Mouse (Mus musculus) lung, embryonic 16.5 days (tissue): ENCODE measurements at regions not wholly inside any gene's neighbourhood (a gene's known extent, or its start where the extent isn't known, plus 50 kb on each side); places are given as distances from the start of the nearest gene placed in this dataset.

Experiments used
- ATAC-seq: fragments of 200-750 bp; cut with Nextera tagmentation; 2 replicates; pipeline ENCODE4 v1.8.0; 2017; ENCODE audit warnings: low read depth, mild to moderate bottlenecking, moderate library complexity
- H3K27ac ChIP-seq: fragments of 300-500 bp; sonication (generic); 2 replicates; pipeline ENCODE4 v1.5.1; 2014; ENCODE audit warnings: mild to moderate bottlenecking, control low read depth, low read length
- H3K27me3 ChIP-seq: fragments of 300-500 bp; sonication (generic); 2 replicates; pipeline ENCODE4 v1.6.1; 2014; ENCODE audit warnings: low read depth, low read length, mixed read lengths; ENCODE audit not compliant: control insufficient read depth, insufficient read depth
- H3K36me3 ChIP-seq: fragments of 300-500 bp; sonication (generic); 2 replicates; pipeline ENCODE4 v1.6.1; 2014; ENCODE audit warnings: low read length; ENCODE audit not compliant: control insufficient read depth, insufficient read depth
- H3K4me1 ChIP-seq: fragments of 300-500 bp; sonication (generic); replicated peaks from 2 replicates; pipeline ENCODE4 v1.6.1; 2014; ENCODE audit warnings: low read length, mixed read lengths; ENCODE audit not compliant: control insufficient read depth, insufficient read depth
- H3K4me2 ChIP-seq: fragments of 300-500 bp; sonication (generic); 2 replicates; pipeline ENCODE4 v1.6.1; 2014; ENCODE audit warnings: low read depth, low read length, control low read depth
- H3K4me3 ChIP-seq: fragments of 300-500 bp; sonication (generic); 2 replicates; pipeline ENCODE4 v1.5.1; 2014; ENCODE audit warnings: mild to moderate bottlenecking, low read length, control low read depth
- H3K9ac ChIP-seq: fragments of 300-500 bp; sonication (generic); 2 replicates; pipeline ENCODE4 v1.6.1; 2014; ENCODE audit warnings: low read length, control low read depth
- H3K9me3 ChIP-seq: fragments of 300-500 bp; sonication (generic); 2 replicates; pipeline ENCODE4 v1.6.1; 2016; ENCODE audit warnings: low read length; ENCODE audit not compliant: control insufficient read depth
- WGBS: fragments of 180-500 bp; shearing (Covaris S2); extraction: QIAGEN DNeasy Blood & Tissue Kit; methylation state at CpG from one replicate; pipeline ENCODE4 v1.1.7; 2014; 5-methylcytosine and 5-hydroxymethylcytosine counted together

GRCm38 (mm10) chr8:10853901-10854300 lies 154.4 kb downstream of the Irs2 start:
- ATAC-seq, result no peak
- H3K9me3 ChIP-seq, result no peaks in the 10 kb centered on the region
- H3K9ac ChIP-seq, result no peak overlapping the region
- peaks cover 3% of the 10 kb centered on the region; the same call in 1 of the 2 replicates for H3K4me1 ChIP-seq
- no peaks in the 10 kb centered on the region for H3K36me3 ChIP-seq
- H3K4me3 ChIP-seq, result no peak overlapping the region
- H3K4me2 ChIP-seq, result no peak overlapping the region
- no peaks in the 10 kb centered on the region; the same call in none of the 2 replicates for H3K27me3 ChIP-seq
- no peak overlapping the region for H3K27ac ChIP-seq
- 50% methylated on average over 5 of the region's 5 CpGs for WGBS

- 65% methylated on average over 7 of the region's 7 CpGs for WGBS
These were observed 158.3 kb downstream of the Irs2 start for GRCm38 (mm10) chr8:10849916-10850315.

GRCm38 (mm10) chr8:10845607-10846006 lies 162.7 kb downstream of the Irs2 start:
- Histone ChIP-seq H3K4me2 (no peak overlapping the region), H3K27ac (no peak overlapping the region), H3K27me3 (no peaks in the 10 kb centered on the region), H3K36me3 (no peaks in the 10 kb centered on the region), H3K4me3 (no peak overlapping the region), H3K9ac (no peak overlapping the region), H3K9me3 (no peaks in the 10 kb centered on the region), H3K4me1 (no peaks in the 10 kb centered on the region)
- ATAC-seq, result no peak
- WGBS, result 26% methylated on average over 6 of the region's 6 CpGs

More at GRCm38 (mm10) chr8:10849916-10850315, 158.3 kb downstream of the Irs2 start:
- no peaks in the 10 kb centered on the region for H3K27me3 ChIP-seq
- no peak overlapping the region for H3K27ac ChIP-seq
- no peaks in the 10 kb centered on the region for H3K36me3 ChIP-seq
- H3K4me3 ChIP-seq, result no peak overlapping the region
- ATAC-seq, result no peak
- no peaks in the 10 kb centered on the region for H3K4me1 ChIP-seq
- H3K4me2 ChIP-seq, result no peak overlapping the region
- no peak overlapping the region for H3K9ac ChIP-seq
- no peaks in the 10 kb centered on the region for H3K9me3 ChIP-seq

- ATAC-seq, result no peak
- Histone ChIP-seq H3K4me3 (no peak overlapping the region), H3K4me1 (no peaks in the 10 kb centered on the region), H3K4me2 (no peak overlapping the region), H3K27ac (no peak overlapping the region), H3K9me3 (no peaks in the 10 kb centered on the region), H3K36me3 (no peaks in the 10 kb centered on the region), H3K9ac (no peak overlapping the region), H3K27me3 (no peaks in the 10 kb centered on the region)
- 92% methylated on average over 12 of the region's 12 CpGs for WGBS
These were observed 167.3 kb downstream of the Irs2 start for GRCm38 (mm10) chr8:10840853-10841531.

GRCm38 (mm10) chr8:10840044-10840443 lies 168.2 kb downstream of the Irs2 start:
- Histone ChIP-seq H3K27ac (no peak overlapping the region), H3K4me3 (no peak overlapping the region), H3K9ac (no peak overlapping the region), H3K4me1 (no peaks in the 10 kb centered on the region), H3K9me3 (no peaks in the 10 kb centered on the region), H3K27me3 (no peaks in the 10 kb centered on the region), H3K4me2 (no peak overlapping the region), H3K36me3 (no peaks in the 10 kb centered on the region)
- 95% methylated on average over 1 of the region's 1 CpGs for WGBS
- no peak for ATAC-seq

- Histone ChIP-seq H3K9me3 (no peaks in the 10 kb centered on the region), H3K27me3 (no peaks in the 10 kb centered on the region), H3K4me2 (no peak overlapping the region), H3K36me3 (no peaks in the 10 kb centered on the region), H3K27ac (no peak overlapping the region), H3K4me3 (no peak overlapping the region), H3K9ac (no peak overlapping the region), H3K4me1 (no peaks in the 10 kb centered on the region)
- 74% methylated on average over 6 of the region's 6 CpGs for WGBS
- ATAC-seq, result no peak
These were observed 173.2 kb downstream of the Irs2 start for GRCm38 (mm10) chr8:10835054-10835453.

- Histone ChIP-seq H3K9ac (no peak overlapping the region), H3K36me3 (no peaks in the 10 kb centered on the region), H3K27ac (no peak overlapping the region), H3K27me3 (no peaks in the 10 kb centered on the region; the same call in 1 of the 2 replicates), H3K4me3 (no peak overlapping the region), H3K4me1 (no peaks in the 10 kb centered on the region), H3K9me3 (no peaks in the 10 kb centered on the region), H3K4me2 (no peak overlapping the region)
- ATAC-seq, result no peak
- WGBS, result 82% methylated on average over 7 of the region's 7 CpGs
These were observed 176.4 kb downstream of the Irs2 start for GRCm38 (mm10) chr8:10831864-10832263.

DNA sequence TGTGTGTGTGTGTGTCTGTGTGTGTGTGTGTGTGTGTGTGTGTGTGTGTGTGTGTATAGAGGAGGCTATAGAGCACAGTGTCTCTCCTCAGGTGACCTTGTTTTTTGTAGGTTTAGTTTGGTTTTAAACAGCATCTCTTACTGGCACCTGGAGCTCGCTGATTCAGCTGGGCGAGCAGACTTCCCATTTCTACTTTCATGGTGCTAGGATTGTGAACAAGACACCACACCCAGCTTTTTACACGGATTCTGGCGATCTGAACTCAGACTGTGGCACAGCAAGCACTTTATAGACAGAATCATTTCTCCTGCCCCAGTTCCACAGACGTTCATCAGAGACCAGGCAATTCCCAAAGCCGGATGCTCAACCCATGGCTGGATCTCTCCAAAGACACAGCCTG lies 177.0 kb downstream of the Irs2 start:
- Histone ChIP-seq H3K9me3 (no peaks in the 10 kb centered on the region), H3K4me2 (no peak overlapping the region), H3K27ac (no peak overlapping the region), H3K9ac (no peak overlapping the region), H3K4me1 (no peaks in the 10 kb centered on the region), H3K4me3 (no peak overlapping the region), H3K27me3 (no peaks in the 10 kb centered on the region; the same call in 1 of the 2 replicates), H3K36me3 (no peaks in the 10 kb centered on the region)
- WGBS, result 72% methylated on average over 6 of the region's 6 CpGs
- ATAC-seq, result no peak

GRCm38 (mm10) chr8:10830835-10831234 lies 177.4 kb downstream of the Irs2 start:
- H3K4me2 ChIP-seq, result no peak overlapping the region
- no peak overlapping the region for H3K4me3 ChIP-seq
- ATAC-seq, result no peak
- H3K36me3 ChIP-seq, result no peaks in the 10 kb centered on the region
- no peaks in the 10 kb centered on the region for H3K4me1 ChIP-seq
- H3K9ac ChIP-seq, result no peak overlapping the region
- H3K27ac ChIP-seq, result no peak overlapping the region
- WGBS, result 90% methylated on average over 10 of the region's 10 CpGs
- no peaks in the 10 kb centered on the region for H3K9me3 ChIP-seq
- no peaks in the 10 kb centered on the region; the same call in 1 of the 2 replicates for H3K27me3 ChIP-seq
